Mouse (Mus musculus): Measurements from ENCODE around the gene Cacnb1.

Cacnb1 gene

DNA sequence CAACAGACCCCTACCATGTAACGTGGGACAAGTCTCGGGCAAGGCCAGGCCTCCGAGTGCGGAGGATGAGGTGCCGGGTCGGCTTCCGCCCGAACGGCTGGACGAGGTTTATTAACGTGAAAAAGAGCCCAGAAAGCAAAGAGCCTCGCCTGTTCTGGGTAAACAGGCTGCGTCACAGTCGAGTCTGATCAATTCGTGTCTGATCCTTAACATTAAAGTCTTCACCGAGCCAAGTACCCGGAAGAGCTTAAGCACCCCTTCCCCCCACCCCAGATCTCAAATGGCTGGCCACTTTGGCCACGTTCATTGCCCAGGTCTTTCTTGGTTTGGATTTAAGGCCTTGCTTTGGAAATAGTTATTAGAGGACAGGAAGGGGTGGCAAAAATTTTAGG, 4.5 kb upstream of the Cacnb1 start:
- DNase-seq (ENCODE audit: low read depth, low spot score), result no peak
- no peaks in the 10 kb centered on the region; the same call in none of the 2 replicates for H3K36me3 ChIP-seq (ENCODE audit: control insufficient read depth, insufficient read depth, low read length, poor library complexity, severe bottlenecking)
- no peaks in the 10 kb centered on the region for H3K27me3 ChIP-seq (ENCODE audit: control insufficient read depth, insufficient read depth, low read length, poor library complexity, severe bottlenecking)

DNA sequence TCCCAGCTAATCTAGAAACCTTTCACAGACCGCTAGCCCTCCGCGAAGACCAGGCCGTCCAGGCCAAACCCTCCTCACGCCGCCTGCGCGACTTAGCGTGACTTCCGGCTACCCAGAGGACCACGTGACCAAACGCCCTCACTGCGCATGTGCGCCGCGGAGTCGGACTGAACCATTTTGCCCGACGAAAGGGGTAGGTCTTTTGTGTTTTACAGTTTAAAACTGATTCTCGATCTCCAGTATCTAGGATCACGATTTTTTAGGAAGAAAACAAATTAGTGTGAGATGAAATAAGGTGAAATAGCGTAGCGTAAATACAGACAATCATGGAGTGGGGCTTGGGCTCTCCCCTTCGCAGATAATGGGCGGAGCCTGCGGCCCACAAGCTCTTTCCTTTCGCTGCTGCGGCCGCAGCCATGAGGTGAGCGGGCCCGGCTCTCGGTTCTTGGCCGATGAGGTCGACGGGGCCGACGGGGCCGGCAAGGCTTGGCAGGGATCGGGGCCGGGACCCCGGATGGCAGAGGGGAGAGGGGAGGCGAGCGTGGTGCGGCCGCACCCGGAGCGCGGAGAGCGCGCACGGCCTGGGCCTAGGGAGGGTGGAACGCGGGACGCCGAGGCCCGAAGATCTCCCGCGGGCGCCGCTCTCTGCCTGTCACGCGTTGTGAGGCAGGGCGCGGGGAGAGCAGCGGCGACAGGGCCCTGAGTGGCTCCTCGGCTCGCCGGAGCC, 3.9 kb upstream of the Cacnb1 start, which contains the start of gene Rpl19:
Rpl19 (plus strand) TSS at position 141 of the 727 bp plus-strand sequence.
- DNase-seq (ENCODE audit: low read depth, low spot score), result peak; percentile 93
- Histone ChIP-seq H3K27me3 (ENCODE audit: control insufficient read depth, insufficient read depth, low read length, poor library complexity, severe bottlenecking) (no peaks in the 10 kb centered on the region), H3K36me3 (ENCODE audit: control insufficient read depth, insufficient read depth, low read length, poor library complexity, severe bottlenecking) (no peaks in the 10 kb centered on the region; the same call in none of the 2 replicates)

DNA sequence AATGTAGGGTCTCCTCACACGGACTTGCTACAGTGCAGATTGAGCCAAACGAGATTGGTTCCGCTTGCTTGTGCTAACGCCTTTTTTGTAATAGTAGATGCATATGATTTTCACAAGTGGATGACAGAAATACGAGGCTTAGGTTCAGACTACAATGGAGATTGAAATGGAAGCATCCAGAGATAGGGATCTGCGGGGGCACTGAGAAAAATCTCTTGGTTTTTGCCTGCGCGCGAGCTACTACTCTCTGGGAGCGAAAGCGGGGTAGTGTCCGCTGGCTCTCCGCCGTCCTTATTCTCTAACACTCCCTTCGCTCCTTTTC, 3.4 kb upstream of the Cacnb1 start:
- DNase-seq (ENCODE audit: low read depth, low spot score), result no peak
- Histone ChIP-seq H3K36me3 (ENCODE audit: control insufficient read depth, insufficient read depth, low read length, poor library complexity, severe bottlenecking) (no peaks in the 10 kb centered on the region; the same call in none of the 2 replicates), H3K27me3 (ENCODE audit: control insufficient read depth, insufficient read depth, low read length, poor library complexity, severe bottlenecking) (no peaks in the 10 kb centered on the region)

DNA sequence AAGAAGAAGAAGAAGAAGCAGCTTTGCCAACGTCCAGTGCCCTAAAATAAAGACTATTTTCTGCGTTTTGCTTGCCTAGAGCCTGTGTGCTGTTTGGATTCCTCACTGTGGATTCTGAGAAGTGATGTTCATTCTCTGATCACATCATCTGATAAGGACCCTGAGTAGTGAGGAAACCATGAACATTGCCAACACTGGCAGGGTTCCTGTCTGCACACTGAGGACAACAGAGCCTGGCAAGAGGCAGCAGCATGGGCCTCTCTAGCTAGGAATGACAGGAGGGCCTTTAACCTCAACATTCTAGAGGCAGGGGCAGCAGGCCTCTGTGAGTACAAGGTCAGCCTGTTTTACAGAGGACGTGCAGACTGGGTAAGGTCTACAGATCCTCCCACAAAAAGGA, 1.7 kb upstream of the Cacnb1 start:
- no peak for DNase-seq (ENCODE audit: low read depth, low spot score)
- Histone ChIP-seq H3K36me3 (ENCODE audit: control insufficient read depth, insufficient read depth, low read length, poor library complexity, severe bottlenecking) (no peaks in the 10 kb centered on the region; the same call in 1 of the 2 replicates), H3K27me3 (ENCODE audit: control insufficient read depth, insufficient read depth, low read length, poor library complexity, severe bottlenecking) (no peaks in the 10 kb centered on the region)

DNA sequence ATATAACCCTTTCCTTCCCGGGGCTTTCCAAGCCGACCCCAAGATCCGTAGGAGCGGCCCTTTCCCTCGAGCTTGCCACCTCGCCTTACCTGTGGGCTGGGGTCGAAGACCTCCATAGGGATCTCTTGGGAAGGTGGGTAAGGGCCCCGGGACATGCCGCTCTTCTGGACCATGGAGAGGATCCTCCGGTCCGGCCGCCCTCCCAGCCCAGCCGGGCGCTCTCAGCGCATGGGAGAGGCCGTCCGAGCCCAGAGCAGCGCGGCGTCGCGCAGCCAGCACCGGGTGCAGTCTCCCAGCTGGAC, 630 bp downstream of the Cacnb1 start:
- Histone ChIP-seq H3K27me3 (ENCODE audit: control insufficient read depth, insufficient read depth, low read length, poor library complexity, severe bottlenecking) (no peaks in the 10 kb centered on the region), H3K36me3 (ENCODE audit: control insufficient read depth, insufficient read depth, low read length, poor library complexity, severe bottlenecking) (no peaks in the 10 kb centered on the region)
- no peak for DNase-seq (ENCODE audit: low read depth, low spot score)

DNA sequence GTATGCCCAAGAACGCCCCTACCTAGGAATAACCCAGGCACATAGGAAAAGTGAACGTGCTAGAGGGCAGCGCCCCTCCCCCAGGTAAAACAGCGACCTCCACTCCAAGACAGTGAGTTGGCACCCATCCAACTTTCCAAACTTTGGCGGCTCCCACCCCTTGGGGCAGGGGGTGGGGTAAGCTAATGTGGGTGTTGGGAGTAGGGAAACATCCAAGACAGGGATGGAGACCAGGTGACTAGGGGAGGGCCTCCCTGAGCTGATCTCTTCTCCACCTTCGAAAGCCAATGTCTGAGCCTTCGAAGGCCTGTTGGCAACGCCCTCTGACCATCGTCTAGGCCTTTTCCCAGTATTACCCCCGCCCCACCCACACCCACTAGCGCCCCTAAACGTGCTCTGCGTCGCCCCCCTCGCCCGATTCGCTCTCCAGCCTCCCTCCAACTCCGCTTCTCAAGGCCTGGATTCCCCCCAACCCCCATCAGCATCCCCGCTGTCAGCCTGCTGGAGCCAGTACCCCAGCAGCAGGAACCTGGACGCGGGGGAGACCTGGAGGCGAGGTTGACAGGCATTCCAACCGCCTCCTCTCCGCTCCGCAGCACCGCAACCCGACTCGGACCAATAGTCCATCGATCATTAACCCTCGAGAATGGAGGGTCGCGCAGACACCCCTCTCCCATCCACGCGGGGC, 1.1 kb downstream of the Cacnb1 start:
- no peak for DNase-seq (ENCODE audit: low read depth, low spot score)
- Histone ChIP-seq H3K27me3 (ENCODE audit: control insufficient read depth, insufficient read depth, low read length, poor library complexity, severe bottlenecking) (no peaks in the 10 kb centered on the region), H3K36me3 (ENCODE audit: control insufficient read depth, insufficient read depth, low read length, poor library complexity, severe bottlenecking) (no peaks in the 10 kb centered on the region; the same call in 1 of the 2 replicates)

DNA sequence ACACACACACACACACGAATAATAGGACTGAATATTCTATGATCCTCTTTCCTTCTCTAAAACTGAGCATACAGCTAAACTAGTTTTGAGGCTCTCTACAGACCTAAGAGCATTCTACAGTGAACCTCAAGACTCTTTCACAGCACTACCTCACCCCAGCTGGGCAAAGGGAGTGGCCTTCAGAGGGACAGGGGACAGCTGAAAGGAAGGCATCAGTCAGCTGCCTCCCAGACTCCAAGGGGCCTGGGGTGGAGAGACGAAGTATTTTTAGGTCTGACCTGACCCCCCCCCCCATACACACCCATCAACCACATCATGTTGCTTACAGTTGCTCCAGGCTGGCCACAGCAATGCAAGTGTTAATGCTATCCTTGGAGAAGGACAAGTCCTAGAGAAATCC, 1.7 kb downstream of the Cacnb1 start:
- no peaks in the 10 kb centered on the region; the same call in 1 of the 2 replicates for H3K36me3 ChIP-seq (ENCODE audit: control insufficient read depth, insufficient read depth, low read length, poor library complexity, severe bottlenecking)
- no peak for DNase-seq (ENCODE audit: low read depth, low spot score)

DNA sequence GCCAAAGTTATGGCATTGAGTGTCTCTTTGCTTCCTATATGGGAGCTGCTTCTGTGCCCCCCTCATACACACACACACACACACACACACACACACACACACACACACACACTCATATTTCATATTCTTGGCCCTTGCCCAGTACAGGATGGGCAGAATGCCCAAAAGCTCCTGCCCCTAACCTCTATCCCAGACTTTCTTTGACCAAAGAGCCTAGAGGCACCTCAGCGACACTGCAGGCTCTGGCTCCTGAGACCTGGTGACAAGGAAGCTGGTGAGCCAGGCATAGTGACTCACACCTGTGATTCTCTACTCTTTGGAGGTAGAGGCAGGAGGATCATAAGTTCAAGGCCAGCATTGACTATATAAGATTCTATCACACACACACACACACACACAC, 2.1 kb downstream of the Cacnb1 start:
- Histone ChIP-seq H3K27me3 (ENCODE audit: control insufficient read depth, insufficient read depth, low read length, poor library complexity, severe bottlenecking) (no peaks in the 10 kb centered on the region), H3K36me3 (ENCODE audit: control insufficient read depth, insufficient read depth, low read length, poor library complexity, severe bottlenecking) (no peaks in the 10 kb centered on the region; the same call in 1 of the 2 replicates)
- DNase-seq (ENCODE audit: low read depth, low spot score), result no peak

More for the DNA sequence above, 1.7 kb downstream of the Cacnb1 start:
- no peaks in the 10 kb centered on the region for H3K27me3 ChIP-seq (ENCODE audit: control insufficient read depth, insufficient read depth, low read length, poor library complexity, severe bottlenecking)

DNA sequence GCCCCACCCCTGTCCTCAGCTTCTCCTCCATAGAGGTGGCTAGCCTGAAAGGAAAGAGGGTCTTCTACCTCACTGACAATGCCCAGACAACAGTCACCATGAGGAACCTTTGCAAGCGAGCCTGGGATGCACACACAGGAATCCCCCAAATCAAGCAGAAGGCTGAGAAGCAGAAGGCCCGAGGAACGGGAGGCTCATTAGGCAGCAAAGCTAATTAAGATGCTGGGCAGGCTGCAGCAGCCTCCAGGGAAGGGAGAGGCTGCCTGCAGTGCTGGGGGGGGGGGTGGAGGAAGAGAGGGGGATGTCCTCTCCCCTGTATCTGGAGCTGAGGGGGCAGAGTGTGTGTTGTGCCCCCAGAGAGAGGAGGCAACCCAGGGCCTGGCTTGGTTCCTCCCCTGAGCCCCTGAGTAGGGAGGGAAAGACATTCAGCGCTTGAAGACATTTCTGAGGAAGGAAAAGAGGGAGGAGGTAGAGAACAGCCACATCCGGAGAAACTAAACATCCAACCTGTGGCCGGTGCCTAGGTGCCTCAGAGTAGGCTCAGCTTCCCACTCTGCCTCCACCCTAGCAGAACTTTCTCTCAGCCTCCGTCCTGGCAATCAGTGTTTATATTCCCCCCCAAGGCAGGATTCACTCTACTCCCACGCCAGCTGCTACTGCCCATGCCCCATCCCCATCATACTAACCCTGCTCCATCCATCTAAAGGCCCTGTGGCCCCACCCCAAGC, 2.8 kb downstream of the Cacnb1 start:
- DNase-seq (ENCODE audit: low read depth, low spot score), result no peak
- no peaks in the 10 kb centered on the region; the same call in 1 of the 2 replicates for H3K36me3 ChIP-seq (ENCODE audit: control insufficient read depth, insufficient read depth, low read length, poor library complexity, severe bottlenecking)

DNA sequence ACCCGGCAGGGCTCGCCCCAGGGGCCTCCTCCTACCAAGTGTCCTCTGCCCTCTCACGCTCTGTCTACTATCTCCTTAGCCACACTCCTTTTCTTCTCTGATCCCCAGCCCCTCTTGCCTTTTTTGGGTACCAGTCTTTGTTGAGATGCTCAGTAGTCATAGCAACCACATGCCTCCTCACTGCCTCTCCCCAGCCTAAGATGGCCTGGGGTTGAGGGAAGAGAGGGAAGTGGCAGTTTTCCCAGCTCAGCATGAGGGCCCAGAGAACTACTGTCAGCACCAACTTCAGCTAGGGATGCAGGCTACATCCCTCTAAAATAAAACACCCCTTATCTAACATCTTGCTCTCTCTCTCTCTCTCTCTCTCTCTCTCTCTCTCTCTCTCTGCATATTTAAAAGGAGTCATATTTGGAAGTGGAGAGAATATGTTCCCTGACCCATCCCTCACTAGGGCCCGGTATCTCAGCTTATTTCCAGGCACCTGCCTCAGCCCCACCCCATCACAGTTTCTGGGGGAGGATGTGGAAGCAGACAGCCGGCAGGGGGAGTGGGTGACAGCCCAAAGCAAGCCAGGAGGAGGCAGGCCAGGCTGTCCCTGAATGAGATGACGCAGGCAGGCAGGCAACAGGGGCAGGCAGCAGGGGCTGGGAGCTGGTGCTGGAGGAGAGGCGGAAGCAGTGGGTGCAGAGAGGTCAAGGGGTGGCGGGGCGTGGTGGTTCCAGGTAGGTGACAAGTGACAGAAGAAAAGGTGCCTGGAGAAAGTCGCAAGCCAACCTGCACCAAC, 3.8 kb downstream of the Cacnb1 start:
- peak; percentile 64 for DNase-seq (ENCODE audit: low read depth, low spot score)
- H3K36me3 ChIP-seq (ENCODE audit: control insufficient read depth, insufficient read depth, low read length, poor library complexity, severe bottlenecking), result no peaks in the 10 kb centered on the region; the same call in 1 of the 2 replicates
- no peaks in the 10 kb centered on the region for H3K27me3 ChIP-seq (ENCODE audit: control insufficient read depth, insufficient read depth, low read length, poor library complexity, severe bottlenecking)

More for the DNA sequence above, 2.8 kb downstream of the Cacnb1 start:
- H3K27me3 ChIP-seq (ENCODE audit: control insufficient read depth, insufficient read depth, low read length, poor library complexity, severe bottlenecking), result no peaks in the 10 kb centered on the region

DNA sequence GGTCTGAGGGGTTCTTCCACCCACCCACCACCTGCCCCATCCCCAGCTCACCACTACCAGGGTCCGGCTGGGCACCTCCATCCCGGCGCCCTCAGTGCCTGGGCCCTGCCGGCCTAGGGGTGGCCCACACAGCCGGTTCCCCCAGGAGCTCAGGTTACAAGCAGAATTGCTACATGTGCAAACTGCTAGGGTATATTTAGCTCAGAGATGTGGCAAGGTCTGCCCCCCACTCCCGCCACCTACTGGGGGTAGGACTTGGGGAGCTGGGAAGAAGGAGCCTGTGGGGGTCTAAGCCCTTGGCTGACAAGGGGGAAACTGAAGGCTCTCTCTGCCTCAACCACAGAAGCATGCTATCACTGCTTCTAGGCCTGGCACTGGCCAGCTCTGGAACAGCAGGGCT, 4.6 kb downstream of the Cacnb1 start:
- H3K27me3 ChIP-seq (ENCODE audit: control insufficient read depth, insufficient read depth, low read length, poor library complexity, severe bottlenecking), result no peaks in the 10 kb centered on the region
- H3K36me3 ChIP-seq (ENCODE audit: control insufficient read depth, insufficient read depth, low read length, poor library complexity, severe bottlenecking), result no peaks in the 10 kb centered on the region; the same call in 1 of the 2 replicates
- no peak for DNase-seq (ENCODE audit: low read depth, low spot score)

DNA sequence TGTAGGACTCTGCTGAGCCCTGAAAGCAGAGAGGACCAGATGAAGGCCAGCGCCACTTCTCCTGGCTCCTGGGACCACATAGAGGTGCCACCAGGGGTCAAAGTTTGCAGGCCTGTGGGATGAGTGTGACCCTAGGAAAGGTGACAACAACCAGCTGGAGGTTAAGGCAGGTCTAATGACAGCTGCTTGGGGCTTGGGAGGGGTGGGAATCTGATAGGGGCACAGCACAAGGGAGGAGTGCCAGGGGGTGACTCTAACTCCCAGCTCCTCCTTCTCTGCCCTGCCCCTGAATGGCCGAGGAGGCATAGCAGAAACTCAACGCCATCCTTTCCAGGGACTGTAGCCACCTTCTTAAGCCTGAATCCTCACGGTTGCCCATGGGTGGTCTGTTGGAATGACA, 6.0 kb downstream of the Cacnb1 start:
- H3K36me3 ChIP-seq (ENCODE audit: control insufficient read depth, insufficient read depth, low read length, poor library complexity, severe bottlenecking), result no peaks in the 10 kb centered on the region; the same call in 1 of the 2 replicates
- no peak for DNase-seq (ENCODE audit: low read depth, low spot score)

DNA sequence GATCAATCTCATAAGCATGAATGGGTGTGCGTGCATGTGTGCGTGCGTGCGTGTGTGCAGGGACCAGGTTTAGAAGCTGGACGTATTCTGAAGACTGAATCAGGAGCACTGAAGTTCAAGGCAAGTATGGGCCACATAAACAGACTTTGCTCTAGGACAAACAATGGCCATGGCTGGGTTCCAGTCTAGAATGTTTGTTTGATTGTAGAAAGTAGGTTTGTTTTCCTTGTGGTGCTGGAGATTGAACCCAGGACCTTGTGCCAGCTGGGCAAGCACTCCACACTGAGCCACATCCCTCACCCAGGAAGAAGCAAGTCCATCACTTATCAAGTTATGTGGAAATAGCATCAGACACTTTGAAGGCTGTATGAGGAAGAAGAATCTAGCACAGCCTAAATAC, 6.7 kb downstream of the Cacnb1 start:
- no peaks in the 10 kb centered on the region; the same call in 1 of the 2 replicates for H3K36me3 ChIP-seq (ENCODE audit: control insufficient read depth, insufficient read depth, low read length, poor library complexity, severe bottlenecking)
- H3K27me3 ChIP-seq (ENCODE audit: control insufficient read depth, insufficient read depth, low read length, poor library complexity, severe bottlenecking), result no peaks in the 10 kb centered on the region
- DNase-seq (ENCODE audit: low read depth, low spot score), result no peak

More for the DNA sequence above, 6.0 kb downstream of the Cacnb1 start:
- no peaks in the 10 kb centered on the region for H3K27me3 ChIP-seq (ENCODE audit: control insufficient read depth, insufficient read depth, low read length, poor library complexity, severe bottlenecking)

DNA sequence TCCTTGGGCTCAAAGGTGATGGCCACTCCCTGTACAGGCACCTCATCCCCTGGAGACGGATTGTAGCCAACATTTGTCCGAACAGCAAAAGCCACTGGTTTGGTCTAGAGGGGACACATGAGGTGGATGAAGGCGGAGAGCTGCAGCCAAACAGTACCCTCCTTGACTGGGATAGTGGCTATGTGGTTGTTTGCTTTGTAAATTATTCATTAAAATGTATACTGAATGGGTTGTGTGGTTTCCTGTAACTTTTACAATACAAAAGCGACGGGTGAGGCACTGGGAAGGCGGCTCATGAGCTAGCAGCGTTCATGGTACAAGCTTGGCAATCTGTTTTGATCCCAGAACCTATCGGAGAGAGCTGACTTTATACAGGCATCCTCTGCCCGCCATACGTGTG, 10.0 kb downstream of the Cacnb1 start:
- Histone ChIP-seq H3K36me3 (ENCODE audit: control insufficient read depth, insufficient read depth, low read length, poor library complexity, severe bottlenecking) (no peaks in the 10 kb centered on the region; the same call in 1 of the 2 replicates), H3K27me3 (ENCODE audit: control insufficient read depth, insufficient read depth, low read length, poor library complexity, severe bottlenecking) (no peaks in the 10 kb centered on the region)
- no peak for DNase-seq (ENCODE audit: low read depth, low spot score)
